In genomic region chr17:26535251-26536136, GRCm38 (mm10) we compare ENCODE assay signal across 12 mouse cellular contexts. TPM values are rescaled to one million over a fixed set of nuclear protein-coding genes. Genes with fewer than 3 reads are reported as not detected.
DNase-seq lines count a peak whose midpoint lies in the region; ATAC-seq lines count a peak whose summit lies in the region.
"Had no signal": no experiment of that assay in that cellular context is flagged by ENCODE, and none has a peak within 500 bp of the region (broad histone marks: within the 10 kb centered on the region; RNA-seq: fewer than 3 reads in every experiment).

No protein-coding gene starts in this region.

- 48% methylated on average over 7 of the region's 7 CpGs for WGBS in heart, embryonic 16.5 days

- DNase-seq in 416B (ENCODE audit: low read depth): peak; percentile 60
- DNase-seq in B cell, adult 2 months: peak; percentile 48 to 51
- peak; percentile 32 for DNase-seq in lung, postnatal 14 days
- DNase-seq in left cerebral cortex, adult 18-20 months (ENCODE audit: low spot score in 2 of 2): no peak
- DNase-seq in gastrocnemius, postnatal 25 days: no peak
- DNase-seq in embryo, embryonic 10.5 days (ENCODE audit: low spot score): no peak
- DNase-seq: cerebellum, adult 11-12 months; thymus, postnatal 36 days had no signal

- no peaks in the 10 kb centered on the region for H3K27me3 ChIP-seq in heart, embryonic 16.5 days (ENCODE audit: control insufficient read depth, insufficient read depth, low read length)
- H3K27me3 ChIP-seq: midbrain, embryonic 13.5 days had no signal

- H3K9ac ChIP-seq in heart, embryonic 16.5 days (ENCODE audit: low read length): no peak overlapping the region
- H3K9ac ChIP-seq: hindbrain, embryonic 14.5 days; midbrain, embryonic 13.5 days had no signal

- ATAC-seq in heart, embryonic 16.5 days (replicated peaks; ENCODE audit: extremely low read depth, insufficient read depth, low FRiP score): no peak
- ATAC-seq: midbrain, embryonic 13.5 days had no signal

- H3K4me1 ChIP-seq in heart, embryonic 16.5 days (ENCODE audit: control insufficient read depth, insufficient read depth, low read length): peaks cover 21% of the 10 kb centered on the region

- no peaks in the 10 kb centered on the region for H3K36me3 ChIP-seq in heart, embryonic 16.5 days (ENCODE audit: control insufficient read depth, insufficient read depth)
- H3K36me3 ChIP-seq: midbrain, embryonic 13.5 days had no signal

- H3K27ac ChIP-seq in heart, embryonic 16.5 days (ENCODE audit: low read length): peak overlapping the region; percentile 39
- H3K27ac ChIP-seq: hindbrain, embryonic 14.5 days; midbrain, embryonic 13.5 days had no signal

- H3K4me3 ChIP-seq in heart, embryonic 16.5 days (ENCODE audit: low read length): no peak overlapping the region
- H3K4me3 ChIP-seq: erythroblast, embryonic 14.5 days; midbrain, embryonic 13.5 days had no signal

- no peaks in the 10 kb centered on the region for H3K9me3 ChIP-seq in heart, embryonic 16.5 days (replicated peaks; ENCODE audit: control insufficient read depth, low read length)
- H3K9me3 ChIP-seq: midbrain, embryonic 13.5 days had no signal

- no peak overlapping the region for H3K4me2 ChIP-seq in heart, embryonic 16.5 days (ENCODE audit: low read depth, low read length)
- H3K4me2 ChIP-seq: hindbrain, embryonic 14.5 days; midbrain, embryonic 13.5 days had no signal

RNA-seq across cellular contexts. Expression of gene Ergic1, which starts 25.8 kb away (rescaled TPM):
- polyA plus RNA-seq in heart, embryonic 16.5 days (2015; fragmentation: Nextera tagmentation; extraction: Ambion mirVana): 82.7 and 84.9 TPM in 2 replicates
- 100 to 1,000 TPM; 150 to 155 TPM for total RNA-seq in left cerebral cortex, adult 18-20 months (2021)
- total RNA-seq in gastrocnemius, postnatal 25 days (2021): 10 to 100 TPM; 52.0 to 61.0 TPM

RNA-seq across cellular contexts. Expression of gene Dusp1, which starts 26.4 kb away (rescaled TPM):
- 35.5 and 35.7 TPM in 2 replicates for polyA plus RNA-seq in heart, embryonic 16.5 days (2015; fragmentation: Nextera tagmentation; extraction: Ambion mirVana)
- total RNA-seq in left cerebral cortex, adult 18-20 months (2021): 10 to 100 TPM; 60.7 to 61.5 TPM
- 10 to 100 TPM; 49.2 to 82.2 TPM for total RNA-seq in gastrocnemius, postnatal 25 days (2021)

Comparison
In these comparisons a context has a peak if more than half of its experiments do, and no peak if none do; other contexts are left out.
1. DNase-seq: peak in 416B (single experiment), B cell, adult 2 months (2 of 2) and lung, postnatal 14 days (single experiment); none in left cerebral cortex, adult 18-20 months (0 of 2), gastrocnemius, postnatal 25 days (single experiment) and embryo, embryonic 10.5 days (single experiment).